Mouse (Mus musculus) erythroblast, embryonic 14.5 days (primary cell): Measurements from ENCODE around the gene Lgals9.

Experiments
- GATA1 ChIP-seq: IDR thresholded peaks from 2 replicates; pipeline ENCODE4 v1.6.1; 2012; ENCODE audit warnings: low read length, inconsistent platforms, mixed read lengths
- TAL1 ChIP-seq: IDR thresholded peaks from 3 replicates; pipeline ENCODE4 v1.6.1; 2012; ENCODE audit warnings: low read length, inconsistent platforms, mixed read lengths

DNA sequence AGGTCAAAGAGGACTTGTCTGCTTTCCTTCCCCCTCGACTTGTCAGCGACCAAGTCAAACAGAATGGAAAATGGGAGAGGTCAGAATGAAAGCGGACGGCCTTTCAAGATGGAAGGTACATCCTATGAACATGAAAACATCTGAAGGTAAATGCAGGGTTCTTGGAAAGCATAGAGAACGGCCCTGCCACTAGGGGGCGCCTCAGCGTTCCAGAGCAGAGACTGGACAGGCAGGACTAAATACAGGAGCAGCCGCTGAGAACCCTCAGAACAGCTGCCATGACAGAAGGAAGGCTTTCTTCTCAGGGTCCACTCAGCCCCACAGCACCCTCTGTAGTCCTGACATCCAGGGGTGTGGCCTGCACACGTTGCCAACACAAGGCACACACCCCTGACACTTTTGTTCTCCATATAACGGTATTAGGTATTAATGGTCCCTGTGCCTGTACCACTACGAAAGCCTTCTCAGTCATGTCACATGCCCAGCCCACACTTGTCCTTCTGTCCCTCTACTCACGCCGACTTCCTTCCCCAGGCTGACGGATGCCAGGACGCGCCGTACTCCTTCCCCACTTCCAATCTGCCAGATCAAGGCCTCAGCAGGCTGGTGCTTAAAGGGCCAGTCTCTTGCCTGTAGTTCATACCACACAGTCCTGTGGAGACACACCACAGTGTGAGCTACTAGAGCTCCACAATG is 35.2 kb upstream of the Lgals9 start:
- TF ChIP-seq GATA1: no peak
- TF ChIP-seq TAL1: no peak
